Mouse (Mus musculus): ENCODE measurements around the gene Hnrnph1.
A peak's percentile ranks its signal among the peaks of the same experiment; 100 is the strongest.

- no peak for TF ChIP-seq CTCF (IDR thresholded peaks at IDR 0.05; ENCODE audit: low read depth)
- TF ChIP-seq EP300 (IDR thresholded peaks at IDR 0.05; ENCODE audit: low read depth): 0 out of 2 replicates have a peak, but pooled peaks have one; percentile 13
Measured at GRCm38 (mm10) chr11:50376911-50377891, at the start of gene Hnrnph1.
